Mouse (Mus musculus): Measurements from ENCODE around the gene Slc24a1.

GRCm38 (mm10) chr9:64952055-64952454, 648 bp upstream of the Slc24a1 start:
- TF ChIP-seq CTCF (IDR thresholded peaks at IDR 0.05) (no peak), EP300 (IDR thresholded peaks at IDR 0.05) (no peak)

Measured in lung, postnatal 0 days (tissue).